Mouse (Mus musculus): Measurements from ENCODE around the gene Jchain.
"Not testable (repeated sequence)": the region's sequence is repeated elsewhere in the genome, so short reads cannot be mapped to it uniquely, and the experiment has no call there.

Gene Jchain

GRCm38 (mm10) chr5:88527657-88528056 is at the start of gene Jchain:
TSS of gene Jchain (minus strand) at chr5:88527891.
- no peak for DNase-seq (ENCODE audit: low read depth, low spot score)

GRCm38 (mm10) chr5:88575506-88576338 is 48.0 kb upstream of the Jchain start:
- DNase-seq (ENCODE audit: low read depth, low spot score): peak; percentile 44

- no peak for DNase-seq (ENCODE audit: low read depth, low spot score)
Observed at GRCm38 (mm10) chr5:88574829-88575228, 47.1 kb upstream of the Jchain start.

GRCm38 (mm10) chr5:88569541-88569940 is 41.9 kb upstream of the Jchain start:
- no peak for DNase-seq (ENCODE audit: low read depth, low spot score)

GRCm38 (mm10) chr5:88566034-88566841 is 38.5 kb upstream of the Jchain start:
- DNase-seq (ENCODE audit: low read depth, low spot score): no peak

GRCm38 (mm10) chr5:88565148-88566033 is 37.7 kb upstream of the Jchain start:
- DNase-seq (ENCODE audit: low read depth, low spot score): peak; percentile 82

GRCm38 (mm10) chr5:88564501-88565147 is 36.9 kb upstream of the Jchain start, which contains the start of gene Rufy3:
TSS of gene Rufy3 (plus strand) at chr5:88565040.
- peak; percentile 59 for DNase-seq (ENCODE audit: low read depth, low spot score)

GRCm38 (mm10) chr5:88562863-88563780 is 35.4 kb upstream of the Jchain start:
- DNase-seq (ENCODE audit: low read depth, low spot score): no peak

GRCm38 (mm10) chr5:88561080-88561814 is 33.6 kb upstream of the Jchain start:
- no peak for DNase-seq (ENCODE audit: low read depth, low spot score)

GRCm38 (mm10) chr5:88558991-88559390 is 31.3 kb upstream of the Jchain start:
- peak; percentile 79 for DNase-seq (ENCODE audit: low read depth, low spot score)

GRCm38 (mm10) chr5:88554086-88554886 is 26.6 kb upstream of the Jchain start, which contains the start of gene Utp3:
TSS of gene Utp3 (plus strand) at chr5:88554462.
- DNase-seq (ENCODE audit: low read depth, low spot score): peak; percentile 99

- no peak for DNase-seq (ENCODE audit: low read depth, low spot score)
Observed at GRCm38 (mm10) chr5:88553271-88554085, 25.8 kb upstream of the Jchain start.

GRCm38 (mm10) chr5:88545536-88545935 is 17.8 kb upstream of the Jchain start:
- peak; percentile 61 for DNase-seq (ENCODE audit: low read depth, low spot score)

- DNase-seq (ENCODE audit: low read depth, low spot score): not testable (repeated sequence)
Observed at GRCm38 (mm10) chr5:88544411-88544810, 16.7 kb upstream of the Jchain start.

- DNase-seq (ENCODE audit: low read depth, low spot score): peak; percentile 70
Observed at GRCm38 (mm10) chr5:88542651-88543282, 15.1 kb upstream of the Jchain start.

- no peak for DNase-seq (ENCODE audit: low read depth, low spot score)
Observed at GRCm38 (mm10) chr5:88540845-88541244, 13.2 kb upstream of the Jchain start.

- DNase-seq (ENCODE audit: low read depth, low spot score): no peak
Observed at GRCm38 (mm10) chr5:88534697-88535096, 7.0 kb upstream of the Jchain start.

Measured in R1 (cell line).